Comparison of ENCODE assay signal across 9 mouse cellular contexts in genomic region chr12:71603136-71603535, GRCm38 (mm10).
"Had no signal": no experiment of that assay in that cellular context is flagged by ENCODE, and none has a peak within 500 bp of the region (broad histone marks: within the 10 kb centered on the region; RNA-seq: fewer than 3 reads in every experiment).

No protein-coding gene starts in this region.

- DNase-seq: kidney, postnatal 10 days; kidney, postnatal 36 days; layer of hippocampus, postnatal 36 days; left cerebral cortex, postnatal 4 days; liver, postnatal 0 days; lung, embryonic 14.5 days; midbrain, embryonic 14.5 days; thymus, adult 18-20 months; thymus, postnatal 36 days had no signal
